Mouse (Mus musculus) inflammation-experienced regulatory T-cells, adult 16 weeks (primary cell): ENCODE measurements around the gene Krt10. TPM values are rescaled to one million over a fixed set of nuclear protein-coding genes. Genes with fewer than 3 reads are reported as not detected.

ENCODE experiments used
- polyA plus RNA-seq: library from polyadenylated mRNA; unstranded; fragments of 100-300 nt; shearing (Covaris generic); gene quantifications from one replicate; pipeline ENCODE4 v1.2.1, GENCODE M21; 2017

Gene Krt10
- polyA plus RNA-seq, result 21.7 TPM

GRCm38 (mm10) chr11:99389264-99389663 lies at the start of gene Krt10:
Krt10 (minus strand) TSS chr11:99389364.

GRCm38 (mm10) chr11:99437972-99438371 lies 48.8 kb upstream of the Krt10 start, which contains the start of gene Krt20:
Krt20 (minus strand) TSS chr11:99438150.

GRCm38 (mm10) chr11:99422159-99422558 lies 33.0 kb upstream of the Krt10 start, which contains the start of gene Krt12:
Krt12 (minus strand) TSS chr11:99422259.

GRCm38 (mm10) chr11:99374803-99375202 lies 14.4 kb downstream of the Krt10 start, which contains the start of gene Krt28:
Krt28 (minus strand) TSS chr11:99374903.

GRCm38 (mm10) chr11:99351004-99351403 lies 38.2 kb downstream of the Krt10 start, which contains the start of gene Krt27:
Krt27 (minus strand) TSS chr11:99351104.

GRCm38 (mm10) chr11:99337866-99338265 lies 51.3 kb downstream of the Krt10 start, which contains the start of gene Krt26:
Krt26 (minus strand) TSS chr11:99337966.

Other genes starting within 250 kb of the Krt10 start
- 398 TPM for gene Ccr7, start 234.3 kb downstream of the Krt10 start, polyA plus RNA-seq
- gene Smarce1, start 158.3 kb downstream of the Krt10 start, polyA plus RNA-seq, result 225 TPM
- 2.2 TPM for gene Krt222, start 145.3 kb downstream of the Krt10 start, polyA plus RNA-seq
- gene Krt24, start 104.1 kb downstream of the Krt10 start, polyA plus RNA-seq, result not detected
- gene Krt25, start 66.4 kb downstream of the Krt10 start, polyA plus RNA-seq, result not detected
- gene Krt26, start 51.4 kb downstream of the Krt10 start, polyA plus RNA-seq, result not detected
- not detected for gene Krt27, start 38.3 kb downstream of the Krt10 start, polyA plus RNA-seq
- not detected for gene Krt28, start 14.5 kb downstream of the Krt10 start, polyA plus RNA-seq
- not detected for gene Krt12, start 32.9 kb upstream of the Krt10 start, polyA plus RNA-seq
- not detected for gene Krt20, start 48.8 kb upstream of the Krt10 start, polyA plus RNA-seq
- gene Krt23, start 103.8 kb upstream of the Krt10 start, polyA plus RNA-seq, result not detected
- not detected for gene Krt39, start 132.0 kb upstream of the Krt10 start, polyA plus RNA-seq
- not detected for gene Krt40, start 153.8 kb upstream of the Krt10 start, polyA plus RNA-seq
- gene Krtap3-3, start 161.5 kb upstream of the Krt10 start, polyA plus RNA-seq, result not detected
- not detected for gene Krtap3-2, start 167.5 kb upstream of the Krt10 start, polyA plus RNA-seq
- gene Gm11939, start 170.1 kb upstream of the Krt10 start, polyA plus RNA-seq, result not detected
- not detected for gene Krtap3-1, start 177.3 kb upstream of the Krt10 start, polyA plus RNA-seq
- not detected for gene Krtap1-5, start 191.7 kb upstream of the Krt10 start, polyA plus RNA-seq
- gene Krtap1-4, start 194.3 kb upstream of the Krt10 start, polyA plus RNA-seq, result not detected
- not detected for gene Krtap1-3, start 202.0 kb upstream of the Krt10 start, polyA plus RNA-seq
- not detected for gene Krtap9-3, start 208.7 kb upstream of the Krt10 start, polyA plus RNA-seq
- not detected for gene Gm11938, start 213.9 kb upstream of the Krt10 start, polyA plus RNA-seq
- gene Gm11937, start 220.8 kb upstream of the Krt10 start, polyA plus RNA-seq, result not detected
- gene Krtap2-4, start 225.5 kb upstream of the Krt10 start, polyA plus RNA-seq, result not detected
- not detected for gene Gm11562, start 231.1 kb upstream of the Krt10 start, polyA plus RNA-seq
- gene Krtap4-1, start 238.9 kb upstream of the Krt10 start, polyA plus RNA-seq, result not detected
- not detected for gene Krtap4-2, start 245.7 kb upstream of the Krt10 start, polyA plus RNA-seq